Mouse (Mus musculus): ENCODE data around the gene Hist1h2ac. TPM values are rescaled to one million over a fixed set of nuclear protein-coding genes. Genes with fewer than 3 reads are reported as not detected.

The Hist1h2ac gene
- polyA plus RNA-seq, 1 experiment from 2014 or later, result 0.30 TPM

GRCm38 (mm10) chr13:23717176-23717575 is 33.4 kb upstream of the Hist1h2ac start:
- ATAC-seq, result no peak
- H3K27me3 ChIP-seq (replicated peaks; ENCODE audit: control insufficient read depth, insufficient read depth, low read length), result no peaks in the 10 kb centered on the region
- WGBS, result 56% methylated on average over 11 of the region's 11 CpGs
- H3K4me2 ChIP-seq (ENCODE audit: low read length), result no peak overlapping the region
- no peaks in the 10 kb centered on the region for H3K4me1 ChIP-seq (ENCODE audit: control insufficient read depth, insufficient read depth, low read depth, low read length)
- H3K36me3 ChIP-seq (ENCODE audit: control insufficient read depth, insufficient read depth, low read length), result no peaks in the 10 kb centered on the region
- H3K9me3 ChIP-seq (ENCODE audit: control insufficient read depth, low read length), result no peaks in the 10 kb centered on the region
- H3K9ac ChIP-seq (ENCODE audit: low read depth, low read length), result no peak overlapping the region
- no peak overlapping the region for H3K4me3 ChIP-seq (ENCODE audit: low read length)
- no peak overlapping the region for H3K27ac ChIP-seq (ENCODE audit: low read depth, low read length)

GRCm38 (mm10) chr13:23716261-23717042 is 32.7 kb upstream of the Hist1h2ac start:
- Histone ChIP-seq H3K9me3 (ENCODE audit: control insufficient read depth, low read length) (no peaks in the 10 kb centered on the region), H3K36me3 (ENCODE audit: control insufficient read depth, insufficient read depth, low read length) (no peaks in the 10 kb centered on the region), H3K27ac (ENCODE audit: low read depth, low read length) (no peak overlapping the region), H3K4me3 (ENCODE audit: low read length) (no peak overlapping the region), H3K4me1 (ENCODE audit: control insufficient read depth, insufficient read depth, low read depth, low read length) (no peaks in the 10 kb centered on the region), H3K27me3 (replicated peaks; ENCODE audit: control insufficient read depth, insufficient read depth, low read length) (no peaks in the 10 kb centered on the region), H3K4me2 (ENCODE audit: low read length) (no peak overlapping the region), H3K9ac (ENCODE audit: low read depth, low read length) (no peak overlapping the region)
- ATAC-seq, result no peak
- 88% methylated on average over 5 of the region's 5 CpGs for WGBS

GRCm38 (mm10) chr13:23710374-23711089 is 26.8 kb upstream of the Hist1h2ac start, which contains the start of gene Hfe:
Hfe (minus strand) TSS chr13:23710854.
- 2% methylated on average over 17 of the region's 17 CpGs for WGBS
- peaks cover 6% of the 10 kb centered on the region for H3K4me1 ChIP-seq (ENCODE audit: control insufficient read depth, insufficient read depth, low read depth, low read length)
- H3K36me3 ChIP-seq (ENCODE audit: control insufficient read depth, insufficient read depth, low read length), result no peaks in the 10 kb centered on the region
- 0 out of 2 replicates have a peak, but pooled peaks cover 3% of the 10 kb centered on the region for H3K27me3 ChIP-seq (replicated peaks; ENCODE audit: control insufficient read depth, insufficient read depth, low read length)
- peak within 1 kb of the TSS; percentile 38 for H3K4me3 ChIP-seq (ENCODE audit: low read length)
- ATAC-seq, result peak; percentile 75; the same call in 1 of the 2 replicates
- H3K9me3 ChIP-seq (ENCODE audit: control insufficient read depth, low read length), result no peaks in the 10 kb centered on the region
- peak within 1 kb of the TSS; percentile 61 for H3K9ac ChIP-seq (ENCODE audit: low read depth, low read length)
- H3K27ac ChIP-seq (ENCODE audit: low read depth, low read length), result peak within 1 kb of the TSS; percentile 34; the same call in 1 of the 2 replicates
- peak within 1 kb of the TSS; percentile 76 for H3K4me2 ChIP-seq (ENCODE audit: low read length)

- Histone ChIP-seq H3K4me1 (ENCODE audit: control insufficient read depth, insufficient read depth, low read depth, low read length) (peaks cover 6% of the 10 kb centered on the region), H3K9ac (ENCODE audit: low read depth, low read length) (peak overlapping the region; percentile 61), H3K4me3 (ENCODE audit: low read length) (peak overlapping the region; percentile 38), H3K4me2 (ENCODE audit: low read length) (peak overlapping the region; percentile 76), H3K27me3 (replicated peaks; ENCODE audit: control insufficient read depth, insufficient read depth, low read length) (0 out of 2 replicates have a peak, but pooled peaks cover 3% of the 10 kb centered on the region), H3K9me3 (ENCODE audit: control insufficient read depth, low read length) (no peaks in the 10 kb centered on the region), H3K36me3 (ENCODE audit: control insufficient read depth, insufficient read depth, low read length) (no peaks in the 10 kb centered on the region), H3K27ac (ENCODE audit: low read depth, low read length) (peak overlapping the region; percentile 34; the same call in 1 of the 2 replicates)
- WGBS, result 8% methylated on average over 15 of the region's 15 CpGs
- no peak for ATAC-seq
These were observed 26.1 kb upstream of the Hist1h2ac start for GRCm38 (mm10) chr13:23709714-23710373.

GRCm38 (mm10) chr13:23708654-23709053 is 24.9 kb upstream of the Hist1h2ac start:
- H3K4me2 ChIP-seq (ENCODE audit: low read length), result no peak overlapping the region
- no peaks in the 10 kb centered on the region for H3K36me3 ChIP-seq (ENCODE audit: control insufficient read depth, insufficient read depth, low read length)
- no peaks in the 10 kb centered on the region for H3K9me3 ChIP-seq (ENCODE audit: control insufficient read depth, low read length)
- H3K9ac ChIP-seq (ENCODE audit: low read depth, low read length), result no peak overlapping the region
- WGBS, result 78% methylated on average over 4 of the region's 4 CpGs
- 0 out of 2 replicates have a peak, but pooled peaks cover 3% of the 10 kb centered on the region for H3K27me3 ChIP-seq (replicated peaks; ENCODE audit: control insufficient read depth, insufficient read depth, low read length)
- no peak overlapping the region for H3K4me3 ChIP-seq (ENCODE audit: low read length)
- ATAC-seq, result no peak
- H3K27ac ChIP-seq (ENCODE audit: low read depth, low read length), result no peak overlapping the region
- peaks cover 6% of the 10 kb centered on the region for H3K4me1 ChIP-seq (ENCODE audit: control insufficient read depth, insufficient read depth, low read depth, low read length)

- Histone ChIP-seq H3K9me3 (ENCODE audit: control insufficient read depth, low read length) (no peaks in the 10 kb centered on the region), H3K4me2 (ENCODE audit: low read length) (no peak overlapping the region), H3K27ac (ENCODE audit: low read depth, low read length) (no peak overlapping the region), H3K27me3 (replicated peaks; ENCODE audit: control insufficient read depth, insufficient read depth, low read length) (0 out of 2 replicates have a peak, but pooled peaks cover 3% of the 10 kb centered on the region), H3K4me1 (ENCODE audit: control insufficient read depth, insufficient read depth, low read depth, low read length) (peaks cover 6% of the 10 kb centered on the region), H3K9ac (ENCODE audit: low read depth, low read length) (no peak overlapping the region), H3K36me3 (ENCODE audit: control insufficient read depth, insufficient read depth, low read length) (no peaks in the 10 kb centered on the region), H3K4me3 (ENCODE audit: low read length) (no peak overlapping the region)
- no peak for ATAC-seq
- 90% methylated on average over 4 of the region's 4 CpGs for WGBS
These were observed 24.3 kb upstream of the Hist1h2ac start for GRCm38 (mm10) chr13:23708041-23708440.

- 94% methylated on average over 12 of the region's 12 CpGs for WGBS
- Histone ChIP-seq H3K27ac (ENCODE audit: low read depth, low read length) (no peak overlapping the region), H3K4me2 (ENCODE audit: low read length) (no peak overlapping the region), H3K4me1 (ENCODE audit: control insufficient read depth, insufficient read depth, low read depth, low read length) (peaks cover 6% of the 10 kb centered on the region), H3K27me3 (replicated peaks; ENCODE audit: control insufficient read depth, insufficient read depth, low read length) (0 out of 2 replicates have a peak, but pooled peaks cover 3% of the 10 kb centered on the region), H3K4me3 (ENCODE audit: low read length) (no peak overlapping the region), H3K9ac (ENCODE audit: low read depth, low read length) (no peak overlapping the region), H3K36me3 (ENCODE audit: control insufficient read depth, insufficient read depth, low read length) (no peaks in the 10 kb centered on the region), H3K9me3 (ENCODE audit: control insufficient read depth, low read length) (no peaks in the 10 kb centered on the region)
- ATAC-seq, result no peak
These were observed 23.0 kb upstream of the Hist1h2ac start for GRCm38 (mm10) chr13:23706771-23707170.

- peaks cover 6% of the 10 kb centered on the region for H3K4me1 ChIP-seq (ENCODE audit: control insufficient read depth, insufficient read depth, low read depth, low read length)
- H3K9ac ChIP-seq (ENCODE audit: low read depth, low read length), result no peak overlapping the region
- no peaks in the 10 kb centered on the region for H3K9me3 ChIP-seq (ENCODE audit: control insufficient read depth, low read length)
- no peak overlapping the region for H3K4me2 ChIP-seq (ENCODE audit: low read length)
- H3K27me3 ChIP-seq (replicated peaks; ENCODE audit: control insufficient read depth, insufficient read depth, low read length), result no peaks in the 10 kb centered on the region
- no peaks in the 10 kb centered on the region for H3K36me3 ChIP-seq (ENCODE audit: control insufficient read depth, insufficient read depth, low read length)
- no peak overlapping the region for H3K4me3 ChIP-seq (ENCODE audit: low read length)
- no peak for ATAC-seq
- WGBS, result 95% methylated on average over 7 of the region's 7 CpGs
- H3K27ac ChIP-seq (ENCODE audit: low read depth, low read length), result no peak overlapping the region
These were observed 22.1 kb upstream of the Hist1h2ac start for GRCm38 (mm10) chr13:23705751-23706356.
